Mouse (Mus musculus) forelimb bud, embryonic 11.5 days (tissue): ENCODE data around the gene Wiz.

Experiments used
- DNase-seq: peaks from one replicate; pipeline ENCODE4 v3.0.0-alpha.2; 2012; ENCODE audit warnings: low read depth, low spot score

Wiz gene

GRCm38 (mm10) chr17:32389101-32389659, at the start of gene Wiz:
Wiz (minus strand) TSS chr17:32389439.
- peak; percentile 85 for DNase-seq

GRCm38 (mm10) chr17:32437106-32437505, 47.9 kb upstream of the Wiz start:
- DNase-seq: no peak

- no peak for DNase-seq
Observed at GRCm38 (mm10) chr17:32435151-32435550, 45.9 kb upstream of the Wiz start.

DNA sequence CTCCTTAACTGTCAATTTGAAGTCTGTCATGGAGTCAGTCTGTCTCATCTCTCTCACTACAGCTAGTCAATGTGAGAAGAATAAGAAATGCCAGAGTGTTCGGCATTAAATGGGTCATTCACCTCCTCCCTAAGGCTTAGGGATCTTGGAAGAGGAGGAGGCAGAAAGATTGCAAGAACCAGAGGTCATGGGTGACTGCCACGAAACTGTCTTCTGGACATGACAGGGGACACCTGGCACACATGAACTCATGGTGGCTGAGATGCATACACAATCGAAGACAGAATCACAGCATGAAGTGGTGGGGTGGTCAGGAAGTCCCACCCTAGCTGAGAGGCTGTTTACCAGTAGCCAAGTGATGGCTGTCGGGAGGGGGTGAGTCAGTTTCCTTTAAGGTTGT, 45.1 kb upstream of the Wiz start:
- no peak for DNase-seq

DNA sequence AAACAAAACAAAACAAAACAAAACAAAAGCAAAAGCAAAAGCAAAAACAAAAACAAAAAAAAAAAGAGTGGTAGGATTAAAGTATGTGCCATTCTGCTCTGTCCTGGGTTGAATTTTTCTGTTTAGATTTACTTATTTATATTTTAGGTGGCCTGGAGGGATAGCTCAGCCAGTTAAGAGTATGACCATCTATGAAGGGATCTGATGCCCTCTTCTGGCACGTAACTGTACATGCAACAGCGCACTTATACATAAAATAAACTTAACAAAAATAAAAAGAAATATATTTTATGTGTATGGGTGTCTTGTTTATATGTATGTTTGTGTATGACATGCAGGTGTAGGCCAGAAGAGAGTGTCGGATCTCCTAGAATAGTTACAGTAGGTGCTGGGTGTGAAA, 42.7 kb upstream of the Wiz start:
- DNase-seq: peak; percentile 27

GRCm38 (mm10) chr17:32426610-32427009, 37.4 kb upstream of the Wiz start:
- no peak for DNase-seq

DNA sequence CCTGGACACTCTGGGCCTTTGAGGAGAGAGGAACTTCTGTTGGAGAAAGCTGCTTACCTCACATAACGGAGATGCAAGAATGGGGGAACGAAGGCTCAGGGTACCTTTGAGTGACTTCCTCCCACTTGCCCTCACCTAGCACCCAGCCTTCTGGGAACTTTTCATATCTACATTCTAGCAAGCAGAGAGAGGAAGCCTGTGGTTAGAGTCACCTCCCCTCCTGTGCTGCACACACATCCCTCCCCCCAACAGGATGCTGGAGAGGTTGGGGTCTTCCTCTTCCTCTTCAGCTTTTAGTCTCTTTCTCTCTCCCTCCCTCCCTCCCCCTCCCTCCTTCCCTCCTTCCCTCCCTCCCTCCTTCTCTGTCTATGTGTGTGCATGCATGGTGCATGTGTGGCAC, 34.8 kb upstream of the Wiz start, which contains the start of gene Pglyrp2:
TSS of gene Pglyrp2 (minus strand) at position 134 of the 400 bp plus-strand sequence.
- no peak for DNase-seq

DNA sequence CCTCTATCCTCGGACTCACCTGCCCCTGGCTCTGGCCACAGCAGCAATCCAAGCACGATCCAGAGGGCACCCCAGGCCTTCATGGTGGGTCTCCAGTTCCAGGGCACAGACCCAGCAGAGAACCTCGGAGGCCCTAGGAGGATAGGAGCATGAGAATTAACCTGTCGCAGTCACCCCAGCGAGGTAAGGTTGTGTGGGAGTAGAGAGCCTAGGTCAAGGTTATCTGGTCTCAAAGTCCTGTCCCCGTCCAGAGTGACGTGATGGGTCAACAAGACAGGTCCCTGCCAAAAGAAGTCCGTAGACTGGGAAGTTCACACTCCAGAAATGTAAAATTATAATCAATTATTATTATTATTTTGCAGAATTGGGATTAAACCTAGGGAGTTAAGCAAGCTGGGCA, 31.5 kb upstream of the Wiz start:
- no peak for DNase-seq

GRCm38 (mm10) chr17:32419989-32420388, 30.8 kb upstream of the Wiz start:
- DNase-seq: no peak

DNA sequence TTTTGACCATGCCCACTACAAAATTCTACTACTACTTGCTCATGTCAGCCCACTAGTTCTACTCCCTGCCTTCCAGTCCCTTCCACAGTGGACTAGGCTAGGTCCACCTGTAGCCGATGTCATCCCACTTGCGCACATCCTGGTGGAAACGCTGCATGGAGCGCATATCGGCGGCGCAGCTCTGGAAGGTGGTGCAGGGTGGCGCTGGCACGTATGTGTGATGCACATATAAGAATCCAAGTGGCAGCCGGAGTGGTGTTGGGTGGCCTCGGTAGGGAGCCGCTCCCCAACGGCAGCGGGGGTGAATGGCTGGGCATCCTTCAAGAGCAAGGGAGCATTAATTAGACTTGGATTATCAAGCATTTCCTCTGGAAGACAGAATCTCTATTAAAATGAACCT, 27.5 kb upstream of the Wiz start:
- no peak for DNase-seq

DNA sequence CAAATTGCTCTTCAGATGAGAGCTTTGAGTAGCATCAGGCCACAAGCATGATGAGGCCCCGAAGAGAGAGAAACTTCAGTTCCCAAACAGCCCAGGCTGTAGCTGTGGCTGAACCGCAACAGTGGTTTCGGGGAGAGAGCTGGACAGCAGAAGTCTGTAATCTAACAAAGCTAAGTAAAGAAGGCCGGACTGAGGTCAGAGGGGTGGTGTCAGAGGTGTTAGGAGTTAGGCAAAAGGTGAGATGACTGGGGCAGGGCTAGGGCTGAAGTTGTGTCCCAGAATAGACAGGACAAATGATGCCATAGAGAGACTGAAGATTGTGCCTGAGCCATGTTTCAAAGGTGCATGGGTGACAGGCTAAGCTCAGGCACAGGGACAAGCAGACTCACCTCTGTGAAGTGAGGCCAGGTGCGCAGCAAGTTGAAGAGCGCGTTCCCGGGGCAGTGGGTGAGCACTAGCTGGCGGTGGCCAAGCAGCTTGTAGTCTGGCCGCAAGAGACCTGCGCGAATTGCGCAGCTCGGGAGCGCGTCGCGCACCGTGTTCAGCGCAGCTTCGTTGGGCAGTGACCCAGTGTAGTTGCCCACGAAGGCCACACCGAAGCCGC, 26.3 kb upstream of the Wiz start:
- DNase-seq: no peak

DNA sequence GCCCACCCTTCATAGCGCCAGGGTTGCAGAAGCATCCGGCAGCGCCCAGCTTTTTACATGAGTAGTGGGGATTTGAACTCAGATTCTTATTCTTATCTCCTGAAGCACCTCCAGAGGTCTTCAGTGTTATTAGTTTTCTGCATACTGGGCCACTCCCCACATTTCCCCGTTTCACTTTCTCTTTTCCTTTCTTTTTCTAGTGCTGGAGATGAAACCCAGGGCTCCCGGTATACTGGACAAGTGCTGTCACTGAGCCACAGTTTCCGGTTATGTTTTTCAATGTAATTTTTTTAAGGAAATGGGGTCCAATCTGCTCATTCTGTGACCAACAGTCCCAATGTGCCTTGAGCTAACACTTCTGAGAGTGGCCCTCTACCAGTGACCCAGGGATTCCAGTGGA, 22.7 kb upstream of the Wiz start:
- no peak for DNase-seq

GRCm38 (mm10) chr17:32403417-32403816, 14.2 kb upstream of the Wiz start, which contains the start of gene Rasal3:
Rasal3 (minus strand) TSS chr17:32403583.
- DNase-seq: no peak

GRCm38 (mm10) chr17:32402779-32403157, 13.5 kb upstream of the Wiz start:
- DNase-seq: no peak

- no peak for DNase-seq
Observed at GRCm38 (mm10) chr17:32402011-32402778, 13.0 kb upstream of the Wiz start.

DNA sequence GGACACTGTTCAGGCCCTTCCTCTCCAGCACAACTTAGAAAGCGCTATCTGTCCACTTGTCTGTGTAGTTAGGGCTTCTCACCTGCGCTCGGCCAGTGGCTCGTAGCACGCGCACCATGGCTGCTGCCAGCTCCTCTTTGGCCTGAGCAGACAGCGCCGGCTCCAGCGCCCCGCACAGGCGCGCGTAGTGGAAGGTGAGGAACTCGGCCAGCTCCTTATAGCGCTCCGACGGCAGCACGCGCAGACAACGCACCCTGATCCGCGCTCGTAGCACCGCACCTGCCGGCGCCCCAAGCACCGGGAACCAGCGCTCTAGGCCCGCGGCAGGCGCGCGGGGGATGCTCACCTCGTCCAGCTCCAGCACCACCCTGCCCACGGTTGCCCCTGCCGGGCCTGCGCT, 7.0 kb upstream of the Wiz start:
- no peak for DNase-seq

DNA sequence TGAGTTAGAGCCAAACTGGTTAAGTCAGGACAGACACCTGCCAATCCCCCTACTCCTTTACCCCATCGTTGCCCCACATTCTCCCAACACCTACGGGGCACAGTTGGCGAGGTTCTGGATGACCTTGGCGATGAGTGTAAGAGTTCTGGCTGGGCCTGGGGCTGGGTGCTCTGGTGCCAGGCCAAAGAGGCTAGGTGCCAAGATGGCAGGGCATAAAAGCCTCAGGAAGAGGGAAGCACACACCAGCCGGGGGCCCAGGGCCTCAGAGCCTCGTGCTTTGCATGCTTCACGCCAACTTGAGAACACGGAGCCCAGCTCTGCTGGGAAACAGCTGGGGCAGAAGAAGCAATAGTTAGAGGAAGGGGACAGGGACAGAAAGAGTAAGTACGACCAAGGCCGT, 4.7 kb upstream of the Wiz start:
- no peak for DNase-seq

- DNase-seq: no peak
Observed at GRCm38 (mm10) chr17:32388370-32389100, 704 bp downstream of the Wiz start.

DNA sequence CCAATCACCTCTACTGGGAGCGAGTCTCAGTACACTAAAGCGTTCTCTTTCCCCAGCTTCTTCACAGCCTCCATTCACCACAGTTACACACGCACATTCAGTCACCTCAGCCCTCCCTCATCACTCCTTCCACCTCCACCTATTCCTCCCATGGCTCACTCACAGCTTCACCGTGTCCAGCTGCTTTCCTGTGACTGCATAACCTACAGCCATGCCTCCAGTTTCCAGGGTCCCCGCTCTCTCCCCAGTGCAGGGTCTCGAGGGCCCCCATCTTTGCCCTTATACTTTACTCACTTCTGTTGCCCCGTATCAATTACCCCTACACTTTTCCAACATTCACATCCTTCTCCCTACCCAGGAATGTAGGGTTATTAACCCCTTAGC, 1.3 kb downstream of the Wiz start:
- no peak for DNase-seq

- DNase-seq: no peak
Observed at GRCm38 (mm10) chr17:32386659-32387432, 2.4 kb downstream of the Wiz start.

- DNase-seq: no peak
Observed at GRCm38 (mm10) chr17:32383661-32384060, 5.6 kb downstream of the Wiz start.

GRCm38 (mm10) chr17:32382576-32382975, 6.7 kb downstream of the Wiz start:
- no peak for DNase-seq
